Comparison of ENCODE assay signal across 15 mouse cellular contexts in the genomic region with DNA sequence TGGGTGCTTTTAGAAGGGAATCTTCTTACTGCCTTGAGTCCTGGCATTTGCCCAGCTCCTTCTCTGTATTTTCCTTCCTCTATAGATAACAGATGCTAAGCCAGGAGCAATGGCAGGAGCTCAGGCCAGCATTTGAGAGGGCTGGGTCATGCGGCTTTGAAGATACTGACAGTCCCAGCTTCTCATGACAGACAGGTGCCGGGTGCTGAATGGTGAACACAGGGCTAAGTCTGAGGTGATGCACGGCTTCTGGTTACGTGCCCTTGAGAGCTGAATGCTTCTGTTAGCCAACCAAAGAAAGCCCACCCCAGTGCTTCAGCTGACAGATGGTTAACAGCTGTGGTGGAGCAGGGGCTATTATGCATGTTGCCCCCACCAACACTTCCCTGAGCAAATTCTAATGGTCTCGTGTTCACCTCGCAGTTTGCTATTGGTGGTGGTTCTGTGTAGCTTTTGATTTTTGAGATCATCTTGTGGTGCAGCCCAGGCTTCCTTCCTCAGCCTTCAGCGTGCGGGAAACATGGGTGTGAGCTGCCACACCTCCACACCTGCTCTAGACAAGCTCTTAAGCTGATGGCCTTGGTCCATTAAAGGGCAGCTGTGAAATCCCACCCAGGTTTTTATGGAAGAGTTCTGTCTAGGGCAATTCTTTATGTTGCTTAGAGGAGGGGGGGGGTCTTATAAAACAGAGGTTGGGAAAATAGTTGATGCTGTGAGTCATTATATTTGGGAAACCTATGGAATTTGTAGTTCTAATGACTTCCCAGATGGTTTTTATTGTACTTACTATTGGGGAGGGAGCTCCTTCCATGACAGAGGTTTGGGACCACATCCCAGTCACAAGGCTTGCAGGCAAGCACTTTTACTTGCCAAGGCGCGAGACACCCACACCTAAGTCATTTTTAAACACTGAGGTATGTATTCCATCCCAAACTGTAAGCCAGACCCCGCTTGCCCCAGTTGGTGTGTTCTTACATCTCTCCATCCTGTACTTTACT.
DNase-seq lines count a peak whose midpoint lies in the region; ATAC-seq lines count a peak whose summit lies in the region.
"Had no signal": no experiment of that assay in that cellular context is flagged by ENCODE, and none has a peak within 500 bp of the region (broad histone marks: within the 10 kb centered on the region; RNA-seq: fewer than 3 reads in every experiment).

No protein-coding gene starts in this region.

- ATAC-seq in heart, embryonic 11.5 days (replicated peaks; ENCODE audit: insufficient number of reproducible peaks, low FRiP score, low TSS enrichment), result no peak
- ATAC-seq in forebrain, embryonic 14.5 days, result peak; percentile 84
- ATAC-seq in megakaryocyte progenitor cell, adult 5-6 weeks (replicated peaks; ENCODE audit: poor library complexity), result 0 out of 2 replicates have a peak, but pooled peaks have one; percentile 6

- H3K36me3 ChIP-seq in heart, embryonic 11.5 days (ENCODE audit: control insufficient read depth, insufficient read depth, low read length), result no peaks in the 10 kb centered on the region
- H3K36me3 ChIP-seq in heart, embryonic 10.5 days, result no peaks in the 10 kb centered on the region
- H3K36me3 ChIP-seq in forebrain, embryonic 14.5 days (ENCODE audit: control insufficient read depth, insufficient read depth, low read length), result no peaks in the 10 kb centered on the region
- H3K36me3 ChIP-seq: G1E had no signal

- H3K27me3 ChIP-seq in heart, embryonic 11.5 days (ENCODE audit: control insufficient read depth, insufficient read depth, low read length), result no peaks in the 10 kb centered on the region
- H3K27me3 ChIP-seq in heart, embryonic 10.5 days (ENCODE audit: insufficient read depth, poor library complexity, severe bottlenecking), result no peaks in the 10 kb centered on the region
- no peaks in the 10 kb centered on the region for H3K27me3 ChIP-seq in forebrain, embryonic 14.5 days (replicated peaks; ENCODE audit: control insufficient read depth, insufficient read depth, low read length)

- H3K27ac ChIP-seq in heart, embryonic 11.5 days (ENCODE audit: low read depth, low read length), result no peak overlapping the region
- H3K27ac ChIP-seq in heart, embryonic 10.5 days, result no peak overlapping the region
- H3K27ac ChIP-seq in forebrain, embryonic 14.5 days (ENCODE audit: low read depth, low read length), result peak overlapping the region; percentile 52
- H3K27ac ChIP-seq: macrophage had no signal

- no peak for DNase-seq in heart, embryonic 10.5 days (ENCODE audit: low spot score)
- DNase-seq in embryo, embryonic 10.5 days (ENCODE audit: low spot score), result peak; percentile 57
- peak; percentile 58 for DNase-seq in forebrain, embryonic 14.5 days (ENCODE audit: low spot score)
- no peak for DNase-seq in left cerebral cortex, adult 8-10 months (ENCODE audit: low spot score in 2 of 2)
- DNase-seq in left cerebral cortex, postnatal 25 days (ENCODE audit: low spot score in 2 of 2), result no peak
- DNase-seq in right cerebral cortex, adult 18-20 months, result no peak
- DNase-seq: heart, adult 18-20 months; spleen, adult 18-20 months; thymus, adult 2 months had no signal

- H3K4me3 ChIP-seq in heart, embryonic 11.5 days (ENCODE audit: low read depth, low read length), result no peak overlapping the region
- no peak overlapping the region for H3K4me3 ChIP-seq in heart, embryonic 10.5 days
- H3K4me3 ChIP-seq in forebrain, embryonic 14.5 days (ENCODE audit: low read depth, low read length), result no peak overlapping the region
- H3K4me3 ChIP-seq: layer of hippocampus, adult 2 months had no signal

- intact Hi-C loops in left cerebral cortex, postnatal 25 days (cut with DNase I), result no loop called here

- 64% methylated on average over 11 of the region's 11 CpGs for WGBS in heart, embryonic 11.5 days (ENCODE audit: insufficient replicate concordance)
- 65% methylated on average over 11 of the region's 11 CpGs for WGBS in heart, embryonic 10.5 days
- WGBS in forebrain, embryonic 14.5 days, result 68% methylated on average over 11 of the region's 11 CpGs

- H3K9ac ChIP-seq in heart, embryonic 11.5 days (ENCODE audit: low read depth, low read length), result no peak overlapping the region
- no peak overlapping the region for H3K9ac ChIP-seq in forebrain, embryonic 14.5 days (ENCODE audit: low read length)

- H3K4me1 ChIP-seq in heart, embryonic 11.5 days (ENCODE audit: control insufficient read depth, insufficient read depth, low read length), result peaks cover 14% of the 10 kb centered on the region
- peaks cover 24% of the 10 kb centered on the region for H3K4me1 ChIP-seq in heart, embryonic 10.5 days
- peaks cover 3% of the 10 kb centered on the region; the same call in 1 of the 2 replicates for H3K4me1 ChIP-seq in forebrain, embryonic 14.5 days (ENCODE audit: control insufficient read depth, insufficient read depth, low read length)

- H3K9me3 ChIP-seq in heart, embryonic 11.5 days (replicated peaks; ENCODE audit: control insufficient read depth, low read length), result no peaks in the 10 kb centered on the region
- H3K9me3 ChIP-seq in heart, embryonic 10.5 days, result no peaks in the 10 kb centered on the region; the same call in 1 of the 2 replicates
- no peaks in the 10 kb centered on the region for H3K9me3 ChIP-seq in forebrain, embryonic 14.5 days (replicated peaks; ENCODE audit: control insufficient read depth, low read length)

- H3K4me2 ChIP-seq in heart, embryonic 11.5 days, result peak overlapping the region; percentile 8; the same call in 1 of the 2 replicates
- no peak overlapping the region for H3K4me2 ChIP-seq in forebrain, embryonic 14.5 days (ENCODE audit: low read length)
- H3K4me2 ChIP-seq: liver, embryonic 11.5 days had no signal

Comparison
In these comparisons a context has a peak if more than half of its experiments do, and no peak if none do; other contexts are left out.
1. DNase-seq: peak in embryo, embryonic 10.5 days (single experiment) and forebrain, embryonic 14.5 days (single experiment); none in heart, embryonic 10.5 days (single experiment), left cerebral cortex, adult 8-10 months (0 of 2), left cerebral cortex, postnatal 25 days (0 of 2) and right cerebral cortex, adult 18-20 months (single experiment).